Mouse (Mus musculus): ENCODE results near the gene Chd6.

The Chd6 gene

GRCm38 (mm10) chr2:160933890-160934289 lies 175.0 kb downstream of the Chd6 start:
- DNase-seq (ENCODE audit: low read depth, low spot score), result no peak

- no peak for DNase-seq (ENCODE audit: low read depth, low spot score)
These were observed 175.9 kb downstream of the Chd6 start for GRCm38 (mm10) chr2:160932981-160933380.

- no peak for DNase-seq (ENCODE audit: low read depth, low spot score)
These were observed 176.6 kb downstream of the Chd6 start for GRCm38 (mm10) chr2:160932325-160932724.

- DNase-seq (ENCODE audit: low read depth, low spot score), result no peak
These were observed 177.5 kb downstream of the Chd6 start for GRCm38 (mm10) chr2:160931378-160931777.

- no peak for DNase-seq (ENCODE audit: low read depth, low spot score)
These were observed 183.7 kb downstream of the Chd6 start for GRCm38 (mm10) chr2:160925203-160925602.

- no peak for DNase-seq (ENCODE audit: low read depth, low spot score)
These were observed 187.6 kb downstream of the Chd6 start for GRCm38 (mm10) chr2:160921285-160921684.

GRCm38 (mm10) chr2:160918930-160919215 lies 190.0 kb downstream of the Chd6 start:
- DNase-seq (ENCODE audit: low read depth, low spot score), result no peak

GRCm38 (mm10) chr2:160918154-160918929 lies 190.5 kb downstream of the Chd6 start:
- DNase-seq (ENCODE audit: low read depth, low spot score), result no peak

GRCm38 (mm10) chr2:160917313-160917712 lies 191.6 kb downstream of the Chd6 start:
- DNase-seq (ENCODE audit: low read depth, low spot score), result no peak

GRCm38 (mm10) chr2:160916714-160917113 lies 192.2 kb downstream of the Chd6 start:
- no peak for DNase-seq (ENCODE audit: low read depth, low spot score)

GRCm38 (mm10) chr2:160915821-160916610 lies 192.9 kb downstream of the Chd6 start:
- no peak for DNase-seq (ENCODE audit: low read depth, low spot score)

- DNase-seq (ENCODE audit: low read depth, low spot score), result no peak
These were observed 194.2 kb downstream of the Chd6 start for GRCm38 (mm10) chr2:160914656-160915055.

GRCm38 (mm10) chr2:160912231-160912671 lies 196.6 kb downstream of the Chd6 start, which contains the start of gene Emilin3:
Gene Emilin3, minus strand, starts transcription at chr2:160912328.
- no peak for DNase-seq (ENCODE audit: low read depth, low spot score)

- DNase-seq (ENCODE audit: low read depth, low spot score), result no peak
These were observed 197.2 kb downstream of the Chd6 start for GRCm38 (mm10) chr2:160911558-160912201.

- DNase-seq (ENCODE audit: low read depth, low spot score), result no peak
These were observed 198.2 kb downstream of the Chd6 start for GRCm38 (mm10) chr2:160910633-160911032.

GRCm38 (mm10) chr2:160908607-160909006 lies 200.3 kb downstream of the Chd6 start:
- DNase-seq (ENCODE audit: low read depth, low spot score), result no peak

GRCm38 (mm10) chr2:160906101-160906500 lies 202.8 kb downstream of the Chd6 start:
- no peak for DNase-seq (ENCODE audit: low read depth, low spot score)

- no peak for DNase-seq (ENCODE audit: low read depth, low spot score)
These were observed 203.6 kb downstream of the Chd6 start for GRCm38 (mm10) chr2:160905301-160905700.

- no peak for DNase-seq (ENCODE audit: low read depth, low spot score)
These were observed 207.0 kb downstream of the Chd6 start for GRCm38 (mm10) chr2:160901656-160902412.
